ENCODE assay signal across 8 mouse cellular contexts in genomic region chr9:20814521-20815272, GRCm38 (mm10). TPM values are rescaled to one million over a fixed set of nuclear protein-coding genes. Genes with fewer than 3 reads are reported as not detected.
DNase-seq lines count a peak whose midpoint lies in the region; ATAC-seq lines count a peak whose summit lies in the region.

TSS of gene Col5a3 (minus strand) at chr9:20815067.

- peaks cover 31% of the 10 kb centered on the region for H3K27me3 ChIP-seq in forebrain, embryonic 10.5 days (ENCODE audit: poor library complexity, severe bottlenecking)
- H3K27me3 ChIP-seq in heart, embryonic 15.5 days, result peaks cover 48% of the 10 kb centered on the region
- peaks cover 48% of the 10 kb centered on the region for H3K27me3 ChIP-seq in midbrain, embryonic 12.5 days

- H3K27ac ChIP-seq in forebrain, embryonic 10.5 days, result peak within 1 kb of the TSS; percentile 56
- H3K27ac ChIP-seq in heart, embryonic 15.5 days, result no peak within 1 kb of the TSS
- no peak within 1 kb of the TSS for H3K27ac ChIP-seq in midbrain, embryonic 12.5 days (replicated peaks)

- peak within 1 kb of the TSS; percentile 47 for H3K4me3 ChIP-seq in forebrain, embryonic 10.5 days
- H3K4me3 ChIP-seq in heart, embryonic 15.5 days, result peak within 1 kb of the TSS; percentile 17
- peak within 1 kb of the TSS; percentile 31 for H3K4me3 ChIP-seq in midbrain, embryonic 12.5 days

- no peaks in the 10 kb centered on the region for H3K9me3 ChIP-seq in forebrain, embryonic 10.5 days
- H3K9me3 ChIP-seq in heart, embryonic 15.5 days (replicated peaks), result no peaks in the 10 kb centered on the region
- H3K9me3 ChIP-seq in midbrain, embryonic 12.5 days, result no peaks in the 10 kb centered on the region

- no peaks in the 10 kb centered on the region for H3K36me3 ChIP-seq in forebrain, embryonic 10.5 days (replicated peaks)
- no peaks in the 10 kb centered on the region for H3K36me3 ChIP-seq in heart, embryonic 15.5 days
- no peaks in the 10 kb centered on the region for H3K36me3 ChIP-seq in midbrain, embryonic 12.5 days

- peak within 1 kb of the TSS; percentile 48 for H3K4me2 ChIP-seq in heart, embryonic 15.5 days
- H3K4me2 ChIP-seq in midbrain, embryonic 12.5 days (replicated peaks), result peak within 1 kb of the TSS; percentile 51

- H3K4me1 ChIP-seq in forebrain, embryonic 10.5 days, result peaks cover 21% of the 10 kb centered on the region
- peaks cover 11% of the 10 kb centered on the region for H3K4me1 ChIP-seq in heart, embryonic 15.5 days (replicated peaks)
- H3K4me1 ChIP-seq in midbrain, embryonic 12.5 days, result peaks cover 10% of the 10 kb centered on the region

- peak; percentile 18; the same call in 1 of the 2 replicates for ATAC-seq in frontal cortex, adult (ENCODE audit: low TSS enrichment)
- ATAC-seq in heart, embryonic 15.5 days (replicated peaks; ENCODE audit: insufficient number of reproducible peaks, insufficient read depth, low FRiP score, low read depth), result peak; percentile 47
- peak; percentile 70; the same call in 1 of the 2 replicates for ATAC-seq in midbrain, embryonic 12.5 days (ENCODE audit: low FRiP score, low read depth)

- no peak within 1 kb of the TSS for H3K9ac ChIP-seq in heart, embryonic 15.5 days
- peak within 1 kb of the TSS; percentile 39; the same call in 1 of the 2 replicates for H3K9ac ChIP-seq in midbrain, embryonic 12.5 days (replicated peaks)

- 5% methylated on average over 29 of the region's 29 CpGs for WGBS in forebrain, embryonic 10.5 days
- 5% methylated on average over 29 of the region's 29 CpGs for WGBS in heart, embryonic 15.5 days
- 5% methylated on average over 24 of the region's 29 CpGs for WGBS in midbrain, embryonic 12.5 days

- no peak for DNase-seq in frontal cortex, postnatal 25 days (ENCODE audit: low spot score in 2 of 2)
- DNase-seq in forebrain, embryonic 10.5 days (ENCODE audit: extremely low spot score, low spot score), result peak; percentile 60
- peak; percentile 23 to 49 for DNase-seq in kidney, postnatal 36 days
- DNase-seq in urinary bladder, postnatal 14 days (ENCODE audit: low spot score), result peak; percentile 71
- DNase-seq in spleen, postnatal 14 days (ENCODE audit: low spot score in 2 of 2), result no peak

RNA-seq across cellular contexts. Expression of gene Col5a3, which starts in this region (rescaled TPM):
- polyA plus RNA-seq in forebrain, embryonic 10.5 days (2016; fragmentation: Nextera tagmentation; extraction: Ambion mirVana), result 0.26 and 0.27 TPM in 2 replicates
- 1.1 and 3.2 TPM in 2 replicates for polyA plus RNA-seq in heart, embryonic 15.5 days (2015; fragmentation: Nextera tagmentation; extraction: Ambion mirVana)
- polyA plus RNA-seq in midbrain, embryonic 12.5 days (2016; fragmentation: Nextera tagmentation; extraction: Ambion mirVana), result 0.63 and 0.84 TPM in 2 replicates

Comparison
In these comparisons a context has a peak if more than half of its experiments do, and no peak if none do; other contexts are left out.
1. Peak in DNase-seq, H3K4me3 ChIP-seq and H3K27ac ChIP-seq in forebrain, embryonic 10.5 days; RNA of the gene not detected or under 1 TPM.
2. Peak in ATAC-seq, H3K4me3 ChIP-seq, H3K9ac ChIP-seq and H3K4me2 ChIP-seq in midbrain, embryonic 12.5 days; RNA of the gene not detected or under 1 TPM.
3. ATAC-seq: peak in every context shown above with its lines; median percentile 70 in midbrain, embryonic 12.5 days; 47 in heart, embryonic 15.5 days; 18 in frontal cortex, adult.
4. DNase-seq: peak in kidney, postnatal 36 days (2 of 2) and urinary bladder, postnatal 14 days (single experiment); none in frontal cortex, postnatal 25 days (0 of 2) and spleen, postnatal 14 days (0 of 2).
5. Peak in every context shown above with its lines, with median percentiles within 50 percentile points of each other: H3K4me3 ChIP-seq.